Mouse (Mus musculus): ENCODE results near the gene Bsx. TPM values are rescaled to one million over a fixed set of nuclear protein-coding genes. Genes with fewer than 3 reads are reported as not detected.

The Bsx gene
- polyA plus RNA-seq, 1 experiment, result 0.03 TPM

GRCm38 (mm10) chr9:40858461-40859160 is 15.3 kb upstream of the Bsx start:
- Histone ChIP-seq H3K27ac (ENCODE audit: insufficient read depth, low read length) (no peak overlapping the region), H3K4me3 (replicated peaks; ENCODE audit: insufficient read depth, low read depth, low read length) (peak overlapping the region; percentile 47), H3K27me3 (ENCODE audit: control insufficient read depth, insufficient read depth, low read length) (peaks cover 3% of the 10 kb centered on the region; the same call in 1 of the 2 replicates), H3K4me1 (ENCODE audit: control insufficient read depth, insufficient read depth, low read length) (peaks cover 3% of the 10 kb centered on the region; the same call in 1 of the 2 replicates)
- 7% methylated on average over 21 of the region's 21 CpGs for WGBS
- peak in 1 of 2 experiments; percentile 32 for DNase-seq
- no peak for TF ChIP-seq POLR2A (IDR thresholded peaks at IDR 0.05; ENCODE audit: borderline replicate concordance, insufficient read depth, low read length)
- TF ChIP-seq CTCF (IDR thresholded peaks at IDR 0.05; ENCODE audit: borderline replicate concordance, insufficient read depth, low read depth, low read length), result no peak

- TF ChIP-seq POLR2A (IDR thresholded peaks at IDR 0.05; ENCODE audit: borderline replicate concordance, insufficient read depth, low read length) (no peak), CTCF (IDR thresholded peaks at IDR 0.05; ENCODE audit: borderline replicate concordance, insufficient read depth, low read depth, low read length) (no peak)
- 29% methylated on average over 9 of the region's 9 CpGs for WGBS
- H3K4me3 ChIP-seq (replicated peaks; ENCODE audit: insufficient read depth, low read depth, low read length), result no peak overlapping the region
- peaks cover 3% of the 10 kb centered on the region; the same call in 1 of the 2 replicates for H3K27me3 ChIP-seq (ENCODE audit: control insufficient read depth, insufficient read depth, low read length)
- H3K27ac ChIP-seq (ENCODE audit: insufficient read depth, low read length), result no peak overlapping the region
- H3K4me1 ChIP-seq (ENCODE audit: control insufficient read depth, insufficient read depth, low read length), result peaks cover 3% of the 10 kb centered on the region; the same call in 1 of the 2 replicates
- no peak for DNase-seq
Observed at GRCm38 (mm10) chr9:40859196-40859595, 14.7 kb upstream of the Bsx start.

GRCm38 (mm10) chr9:40870331-40870730 is 3.6 kb upstream of the Bsx start:
- 86% methylated on average over 5 of the region's 5 CpGs for WGBS
- DNase-seq, result no peak
- peaks cover 10% of the 10 kb centered on the region; the same call in 1 of the 2 replicates for H3K27me3 ChIP-seq (ENCODE audit: control insufficient read depth, insufficient read depth, low read length)
- no peak overlapping the region for H3K4me3 ChIP-seq (replicated peaks; ENCODE audit: insufficient read depth, low read depth, low read length)
- H3K4me1 ChIP-seq (ENCODE audit: control insufficient read depth, insufficient read depth, low read length), result no peaks in the 10 kb centered on the region
- H3K27ac ChIP-seq (ENCODE audit: insufficient read depth, low read length), result no peak overlapping the region
- TF ChIP-seq POLR2A (IDR thresholded peaks at IDR 0.05; ENCODE audit: borderline replicate concordance, insufficient read depth, low read length), result no peak

- 3% methylated on average over 34 of the region's 34 CpGs for WGBS
- Histone ChIP-seq H3K4me3 (replicated peaks; ENCODE audit: insufficient read depth, low read depth, low read length) (no peak overlapping the region), H3K27me3 (ENCODE audit: control insufficient read depth, insufficient read depth, low read length) (peaks cover 17% of the 10 kb centered on the region; the same call in 1 of the 2 replicates), H3K27ac (ENCODE audit: insufficient read depth, low read length) (no peak overlapping the region), H3K4me1 (ENCODE audit: control insufficient read depth, insufficient read depth, low read length) (no peaks in the 10 kb centered on the region)
- no peak for TF ChIP-seq POLR2A (IDR thresholded peaks at IDR 0.05; ENCODE audit: borderline replicate concordance, insufficient read depth, low read length)
- TF ChIP-seq CTCF (IDR thresholded peaks at IDR 0.05; ENCODE audit: borderline replicate concordance, insufficient read depth, low read depth, low read length), result no peak
- DNase-seq, result no peak
Observed at GRCm38 (mm10) chr9:40871369-40872155, 2.4 kb upstream of the Bsx start.

- Histone ChIP-seq H3K27me3 (ENCODE audit: control insufficient read depth, insufficient read depth, low read length) (peaks cover 18% of the 10 kb centered on the region; the same call in 1 of the 2 replicates), H3K4me1 (ENCODE audit: control insufficient read depth, insufficient read depth, low read length) (no peaks in the 10 kb centered on the region), H3K4me3 (replicated peaks; ENCODE audit: insufficient read depth, low read depth, low read length) (no peak overlapping the region), H3K27ac (ENCODE audit: insufficient read depth, low read length) (no peak overlapping the region)
- DNase-seq, result peak in 1 of 2 experiments; percentile 21
- TF ChIP-seq CTCF (IDR thresholded peaks at IDR 0.05; ENCODE audit: borderline replicate concordance, insufficient read depth, low read depth, low read length) (no peak), POLR2A (IDR thresholded peaks at IDR 0.05; ENCODE audit: borderline replicate concordance, insufficient read depth, low read length) (no peak)
- 2% methylated on average over 8 of the region's 8 CpGs for WGBS
Observed at GRCm38 (mm10) chr9:40872156-40872478, 1.8 kb upstream of the Bsx start.

- H3K4me3 ChIP-seq (replicated peaks; ENCODE audit: insufficient read depth, low read depth, low read length), result no peak overlapping the region
- H3K27ac ChIP-seq (ENCODE audit: insufficient read depth, low read length), result no peak overlapping the region
- no peaks in the 10 kb centered on the region for H3K4me1 ChIP-seq (ENCODE audit: control insufficient read depth, insufficient read depth, low read length)
- peaks cover 24% of the 10 kb centered on the region; the same call in 1 of the 2 replicates for H3K27me3 ChIP-seq (ENCODE audit: control insufficient read depth, insufficient read depth, low read length)
- no peak for DNase-seq
- 5% methylated on average over 4 of the region's 4 CpGs for WGBS
- TF ChIP-seq POLR2A (IDR thresholded peaks at IDR 0.05; ENCODE audit: borderline replicate concordance, insufficient read depth, low read length), result no peak
- no peak for TF ChIP-seq CTCF (IDR thresholded peaks at IDR 0.05; ENCODE audit: borderline replicate concordance, insufficient read depth, low read depth, low read length)
Observed at GRCm38 (mm10) chr9:40874961-40875360, 1.0 kb downstream of the Bsx start.

GRCm38 (mm10) chr9:40875431-40875830 is 1.5 kb downstream of the Bsx start:
- TF ChIP-seq POLR2A (IDR thresholded peaks at IDR 0.05; ENCODE audit: borderline replicate concordance, insufficient read depth, low read length) (no peak), CTCF (IDR thresholded peaks at IDR 0.05; ENCODE audit: borderline replicate concordance, insufficient read depth, low read depth, low read length) (no peak)
- Histone ChIP-seq H3K27me3 (ENCODE audit: control insufficient read depth, insufficient read depth, low read length) (peaks cover 26% of the 10 kb centered on the region; the same call in 1 of the 2 replicates), H3K27ac (ENCODE audit: insufficient read depth, low read length) (no peak overlapping the region), H3K4me3 (replicated peaks; ENCODE audit: insufficient read depth, low read depth, low read length) (no peak overlapping the region), H3K4me1 (ENCODE audit: control insufficient read depth, insufficient read depth, low read length) (no peaks in the 10 kb centered on the region)
- peak in 1 of 2 experiments; percentile 15 for DNase-seq
- 4% methylated on average over 17 of the region's 17 CpGs for WGBS
